Mouse (Mus musculus): ENCODE measurements around the gene Defa23.
"Not testable (repeated sequence)": the region's sequence is repeated elsewhere in the genome, so short reads cannot be mapped to it uniquely, and the experiment has no call there.

The Defa23 gene

DNA sequence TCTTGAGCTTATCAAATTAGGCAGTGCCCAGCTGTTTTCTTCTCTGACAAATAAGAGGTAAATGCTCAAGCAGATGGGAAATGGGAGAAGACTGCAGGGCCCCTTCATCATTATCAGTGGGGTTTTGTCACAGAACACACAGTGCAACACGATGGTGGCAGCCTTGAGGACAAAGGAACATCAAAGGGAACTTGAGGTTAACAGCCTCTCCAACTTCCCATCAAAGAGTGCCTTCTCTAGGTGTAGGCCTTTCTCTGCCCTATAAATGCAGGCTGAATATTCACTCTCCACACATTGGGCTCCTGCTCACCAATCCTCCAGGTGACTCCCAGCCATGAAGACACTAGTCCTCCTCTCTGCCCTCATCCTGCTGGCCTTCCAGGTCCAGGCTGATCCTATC is at the start of gene Defa23:
TSS of gene Defa23 (plus strand) at position 301 of the 400 bp plus-strand sequence.
- not testable (repeated sequence) for DNase-seq

DNA sequence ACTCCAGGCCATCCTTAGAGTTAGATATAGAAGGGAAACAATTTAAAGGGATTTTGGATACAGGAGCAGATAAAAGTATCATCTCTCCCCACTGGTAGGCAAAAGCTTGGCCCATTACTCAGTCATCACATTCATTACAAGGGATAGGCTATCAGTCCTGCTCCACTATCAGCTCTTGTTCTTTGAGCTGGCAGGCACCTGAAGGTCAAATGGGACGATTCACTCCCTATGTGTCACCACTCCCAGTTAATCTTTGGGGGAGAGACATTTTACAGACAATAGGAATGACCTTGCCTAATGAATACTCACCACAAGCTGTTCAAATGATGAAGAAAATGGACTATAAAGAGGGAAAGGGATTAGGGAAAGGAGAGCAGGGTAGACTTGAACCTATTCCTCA is 48.0 kb upstream of the Defa23 start:
- no peak for DNase-seq

- DNase-seq = not testable (repeated sequence)
Measured at GRCm38 (mm10) chr8:21008578-21008977, 46.3 kb upstream of the Defa23 start.

DNA sequence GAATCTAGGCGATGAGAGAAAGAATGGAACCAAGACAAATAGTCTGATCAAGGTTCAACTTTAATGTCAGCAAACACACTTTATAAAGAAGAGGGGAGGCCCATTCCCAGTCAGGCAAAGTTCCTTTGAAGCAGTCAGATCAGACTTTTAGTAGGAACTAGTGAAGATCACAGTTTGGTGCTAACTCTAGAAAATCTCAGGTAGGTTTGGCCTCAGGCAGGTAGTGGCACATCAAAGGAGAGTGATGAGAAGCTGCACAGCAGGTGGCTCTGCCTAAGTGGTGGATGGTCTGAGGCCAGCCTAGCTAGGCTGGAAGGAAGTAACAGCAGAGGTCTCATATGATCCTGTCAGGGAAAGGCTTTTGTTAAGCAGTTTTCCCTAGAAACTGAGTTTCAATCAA is 44.3 kb upstream of the Defa23 start:
- DNase-seq = not testable (repeated sequence)

- DNase-seq = not testable (repeated sequence)
Measured at GRCm38 (mm10) chr8:21025245-21025644, 29.6 kb upstream of the Defa23 start, which contains the start of gene Defa21. Gene Defa21 (plus strand): TSS chr8:21025545.

DNA sequence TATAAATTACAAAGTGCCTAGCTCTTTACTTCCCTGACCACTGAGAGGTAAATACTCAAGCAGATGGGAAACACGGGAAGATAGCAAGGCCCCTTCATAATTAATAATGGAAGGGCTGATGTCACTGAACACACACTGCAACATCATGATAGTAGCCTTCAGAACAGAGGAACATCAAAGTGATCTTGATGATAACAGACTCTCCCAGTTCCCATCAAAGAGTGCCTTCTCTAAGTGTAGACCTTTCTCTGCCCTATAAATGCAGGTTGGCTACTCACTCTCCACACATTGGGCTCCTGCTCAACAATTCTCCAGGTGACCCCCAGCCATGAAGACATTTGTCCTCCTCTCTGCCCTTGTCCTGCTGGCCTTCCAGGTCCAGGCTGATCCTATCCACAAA is 9.9 kb downstream of the Defa23 start, which contains the start of gene Defa35:
TSS of gene Defa35 (plus strand) at position 301 of the 400 bp plus-strand sequence.
- not testable (repeated sequence) for DNase-seq

DNA sequence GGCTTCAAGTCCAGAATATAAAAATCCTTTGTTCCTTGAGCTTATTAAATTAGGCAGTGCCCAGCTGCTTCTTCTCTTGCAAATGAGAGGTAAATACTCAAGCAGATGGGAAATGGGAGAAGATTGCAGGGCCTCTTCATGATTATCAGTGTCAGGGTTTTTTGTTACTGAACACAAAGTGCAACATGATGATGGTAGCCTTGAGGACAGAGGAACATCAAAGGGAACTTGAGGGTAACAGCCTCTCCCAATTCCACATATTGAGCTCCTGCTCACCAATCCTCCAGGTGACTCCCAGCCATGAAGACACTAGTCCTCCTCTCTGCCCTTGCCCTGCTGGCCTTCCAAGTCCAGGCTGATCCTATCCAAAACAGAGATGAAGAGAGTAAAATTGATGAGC is 29.3 kb downstream of the Defa23 start, which contains the start of gene Defa25:
TSS of gene Defa25 (plus strand) at position 301 of the 400 bp plus-strand sequence.
- not testable (repeated sequence) for DNase-seq

GRCm38 (mm10) chr8:21093106-21093505 is 38.3 kb downstream of the Defa23 start:
- DNase-seq = no peak

DNA sequence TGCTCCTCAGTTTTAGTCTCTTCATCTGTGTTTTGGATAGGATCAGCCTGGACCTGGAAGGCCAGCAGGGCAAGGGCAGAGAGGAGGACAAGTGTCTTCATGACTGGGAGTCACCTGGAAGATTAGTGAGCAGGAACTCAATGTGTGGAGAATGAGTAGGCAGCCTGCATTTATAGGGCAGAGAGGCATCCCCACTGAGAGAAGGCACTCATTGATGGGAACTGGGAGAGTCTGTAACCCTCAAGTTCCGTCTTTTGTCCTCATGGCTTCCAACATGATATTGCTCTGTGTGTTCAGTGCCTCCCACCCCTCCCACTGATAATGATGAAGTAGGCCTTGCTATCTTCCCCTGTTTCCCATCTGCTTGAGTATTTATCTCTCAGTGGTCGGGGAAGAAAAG is 41.1 kb downstream of the Defa23 start, which contains the start of gene Gm14851:
TSS of gene Gm14851 (minus strand) at position 101 of the 400 bp plus-strand sequence.
- DNase-seq = not testable (repeated sequence)
